Mouse (Mus musculus): Measurements from ENCODE around the gene Dhcr7.

Gene Dhcr7

DNA sequence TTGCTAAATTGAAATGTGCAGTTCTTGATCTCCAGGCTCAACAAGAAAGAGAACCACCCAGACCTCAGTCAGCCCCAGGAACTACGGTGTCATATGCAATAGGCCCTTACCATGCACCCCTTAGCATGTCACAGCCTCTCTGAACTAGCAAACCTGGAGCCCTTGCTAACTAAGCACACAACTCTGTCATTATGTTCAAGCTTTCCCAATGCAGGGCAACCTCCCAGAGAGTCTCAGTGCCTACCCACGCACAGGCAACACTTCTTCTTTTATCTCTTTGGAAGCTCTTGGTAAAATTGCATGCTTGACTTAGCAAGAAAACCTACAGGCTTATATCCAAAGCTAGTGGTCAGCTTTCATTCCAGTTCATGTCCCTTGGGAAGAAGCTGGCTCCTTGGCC lies 68.2 kb downstream of the Dhcr7 start:
- Histone ChIP-seq H3K9me3 (ENCODE audit: low read length) (no peaks in the 10 kb centered on the region), H3K4me3 (replicated peaks; ENCODE audit: low read length) (no peak overlapping the region), H3K36me3 (ENCODE audit: insufficient read depth, low read length) (no peaks in the 10 kb centered on the region), H3K27me3 (ENCODE audit: insufficient read depth, low read length) (peaks cover 7% of the 10 kb centered on the region), H3K4me1 (replicated peaks; ENCODE audit: low read depth, low read length) (peaks cover 24% of the 10 kb centered on the region)
- TF ChIP-seq CTCF (conservative IDR thresholded peaks at IDR 0.05; ENCODE audit: low read length) = no peak
- no peak for TF ChIP-seq NANOG (IDR thresholded peaks at IDR 0.05; ENCODE audit: borderline replicate concordance, low read length)
- no peak for TF ChIP-seq POU5F1 (IDR thresholded peaks at IDR 0.05; ENCODE audit: borderline replicate concordance, low read length)

- no peak for TF ChIP-seq CTCF (conservative IDR thresholded peaks at IDR 0.05; ENCODE audit: low read length)
- peak; percentile 62; the same call in 1 of the 2 replicates for TF ChIP-seq NANOG (IDR thresholded peaks at IDR 0.05; ENCODE audit: borderline replicate concordance, low read length)
- TF ChIP-seq POU5F1 (IDR thresholded peaks at IDR 0.05; ENCODE audit: borderline replicate concordance, low read length) = peak; percentile 30; the same call in 1 of the 2 replicates
- Histone ChIP-seq H3K4me1 (replicated peaks; ENCODE audit: low read depth, low read length) (peaks cover 24% of the 10 kb centered on the region), H3K27me3 (ENCODE audit: insufficient read depth, low read length) (peaks cover 7% of the 10 kb centered on the region), H3K36me3 (ENCODE audit: insufficient read depth, low read length) (no peaks in the 10 kb centered on the region), H3K4me3 (replicated peaks; ENCODE audit: low read length) (no peak overlapping the region), H3K9me3 (ENCODE audit: low read length) (peaks cover 2% of the 10 kb centered on the region; the same call in 1 of the 2 replicates)
These were observed 69.4 kb downstream of the Dhcr7 start for GRCm38 (mm10) chr7:143892361-143892760.
